Mouse (Mus musculus) CH12.LX (cell line): ENCODE measurements around the gene Prdx3. TPM values are rescaled to one million over a fixed set of nuclear protein-coding genes. Genes with fewer than 3 reads are reported as not detected.

Experiments used
- DNase-seq: peaks from one replicate; pipeline ENCODE4 v3.0.0-alpha.2; 2013; ENCODE audit errors: extremely low read depth
- H3K27ac ChIP-seq: 2 replicates; pipeline ENCODE4 v1.5.1; 2012; ENCODE audit warnings: low read depth, mild to moderate bottlenecking, control low read depth, moderate library complexity; ENCODE audit not compliant: insufficient read depth
- H3K27me3 ChIP-seq: replicated peaks from 2 replicates; pipeline ENCODE3; 2012; ENCODE audit warnings: inconsistent platforms
- H3K36me3 ChIP-seq, 2 experiments: replicated peaks in 1 of 2; 2 replicates each; pipeline versions ENCODE3 to v1.6.1; 2012; ENCODE audit warnings: inconsistent platforms in 1 of 2, low read length in 1 of 2, mild to moderate bottlenecking in 1 of 2, mixed read lengths in 1 of 2, moderate library complexity in 1 of 2; ENCODE audit not compliant: control insufficient read depth in 1 of 2, insufficient read depth in 1 of 2
- H3K4me1 ChIP-seq, 2 experiments: 2 replicates each; pipeline ENCODE4 v1.6.1; 2012; ENCODE audit warnings: inconsistent platforms in 1 of 2, moderate library complexity in 1 of 2; ENCODE audit not compliant: insufficient read depth in 2 of 2, control insufficient read depth in 1 of 2
- H3K4me2 ChIP-seq: 2 replicates; pipeline ENCODE4 v1.6.1; 2012; ENCODE audit warnings: low read depth, mild to moderate bottlenecking, control low read depth; ENCODE audit not compliant: poor library complexity, insufficient read depth, severe bottlenecking
- H3K4me3 ChIP-seq, 3 experiments: fragments of 150-350 bp in 1 of 3; sonication (generic) in 1 of 3; replicated peaks in 1 of 3; 2 replicates each; pipeline versions ENCODE3 to v1.5.1; 2011 to 2012; ENCODE audit warnings: low read depth in 2 of 3, low read length in 2 of 3, mild to moderate bottlenecking in 2 of 3, moderate library complexity in 2 of 3, control low read depth in 1 of 3, improper control_type of control experiment in 1 of 3, inconsistent platforms in 1 of 3, mixed read lengths in 1 of 3; ENCODE audit not compliant: poor library complexity in 1 of 3
- H3K79me2 ChIP-seq: replicated peaks from 2 replicates; pipeline ENCODE4 v1.6.1; 2012; ENCODE audit warnings: mild to moderate bottlenecking, moderate library complexity; ENCODE audit not compliant: control insufficient read depth, poor library complexity, insufficient read depth, severe bottlenecking; ENCODE audit errors: extremely low read depth
- H3K9ac ChIP-seq: 2 replicates; pipeline ENCODE4 v1.6.1; 2012; ENCODE audit warnings: low read depth, mild to moderate bottlenecking, control low read depth, moderate library complexity; ENCODE audit not compliant: insufficient read depth
- H3K9me3 ChIP-seq: replicated peaks from 2 replicates; pipeline ENCODE3; 2012; ENCODE audit warnings: low read length, inconsistent platforms, mixed read lengths
- CHD1 ChIP-seq: IDR thresholded peaks from 2 replicates; pipeline ENCODE4 v1.6.1; 2012; ENCODE audit warnings: low read depth, low read length, improper control_type of control experiment, inconsistent platforms
- CTCF ChIP-seq, 2 experiments: IDR thresholded peaks in 1 of 2; conservative IDR thresholded peaks in 1 of 2; 2 replicates each; pipeline ENCODE4 v1.5.1; 2011 to 2012; ENCODE audit warnings: low read depth in 2 of 2, low read length in 2 of 2, improper control_type of control experiment in 1 of 2, inconsistent platforms in 1 of 2, mild to moderate bottlenecking in 1 of 2, moderate library complexity in 1 of 2
- ELF1 ChIP-seq: IDR thresholded peaks from 2 replicates; pipeline ENCODE4 v1.6.1; 2014; ENCODE audit warnings: low read depth, mild to moderate bottlenecking, inconsistent platforms, low read length, improper control_type of control experiment
- JUN ChIP-seq: IDR thresholded peaks from 2 replicates; pipeline ENCODE4 v1.6.1; 2011; ENCODE audit warnings: low read depth, mild to moderate bottlenecking, low read length, improper control_type of control experiment, moderate library complexity; ENCODE audit not compliant: insufficient read depth
- JUND ChIP-seq: conservative IDR thresholded peaks from 2 replicates; pipeline ENCODE4 v1.6.1; 2011; ENCODE audit warnings: low read depth, low read length, improper control_type of control experiment
- KAT2A ChIP-seq: IDR thresholded peaks from 2 replicates; pipeline ENCODE4 v1.6.1; 2012; ENCODE audit warnings: low read length, improper control_type of control experiment, inconsistent platforms; ENCODE audit not compliant: insufficient replicate concordance
- MAFK ChIP-seq: IDR thresholded peaks from 2 replicates; pipeline ENCODE4 v1.6.1; 2011; ENCODE audit warnings: low read length, improper control_type of control experiment; ENCODE audit not compliant: insufficient replicate concordance
- MAX ChIP-seq: IDR thresholded peaks from 2 replicates; pipeline ENCODE4 v1.6.1; 2011; ENCODE audit warnings: low read length, improper control_type of control experiment
- MAZ ChIP-seq: IDR thresholded peaks from 2 replicates; pipeline ENCODE4 v1.6.1; 2012; ENCODE audit warnings: low read depth, mild to moderate bottlenecking, inconsistent platforms, low read length, improper control_type of control experiment, moderate library complexity
- MEF2A ChIP-seq: IDR thresholded peaks from 2 replicates; pipeline ENCODE4 v1.6.1; 2014; ENCODE audit warnings: low read depth, mild to moderate bottlenecking, inconsistent platforms, low read length, improper control_type of control experiment, borderline replicate concordance
- MXI1 ChIP-seq: IDR thresholded peaks from 2 replicates; pipeline ENCODE4 v1.6.1; 2011; ENCODE audit warnings: mild to moderate bottlenecking, low read depth, low read length, improper control_type of control experiment
- MYC ChIP-seq: IDR thresholded peaks from 2 replicates; pipeline ENCODE4 v1.6.1; 2011; ENCODE audit warnings: low read depth, mild to moderate bottlenecking, improper control_type of control experiment, low read length
- NELFE ChIP-seq: IDR thresholded peaks from 2 replicates; pipeline ENCODE4 v1.6.1; 2011; ENCODE audit warnings: low read depth, low read length, improper control_type of control experiment
- PAX5 ChIP-seq: IDR thresholded peaks from 2 replicates; pipeline ENCODE4 v1.6.1; 2012; ENCODE audit warnings: low read length, inconsistent platforms, mixed read lengths
- SIN3A ChIP-seq: IDR thresholded peaks from 2 replicates; pipeline ENCODE4 v1.6.1; 2012; ENCODE audit warnings: low read length, improper control_type of control experiment, inconsistent platforms
- SMC3 ChIP-seq: IDR thresholded peaks from 2 replicates; pipeline ENCODE4 v1.6.1; 2011; ENCODE audit warnings: low read depth, low read length, improper control_type of control experiment
- TCF12 ChIP-seq: IDR thresholded peaks from 2 replicates; pipeline ENCODE4 v1.6.1; 2014; ENCODE audit warnings: low read depth, mild to moderate bottlenecking, inconsistent platforms, low read length, improper control_type of control experiment
- UBTF ChIP-seq: IDR thresholded peaks from 2 replicates; pipeline ENCODE4 v1.6.1; 2012; ENCODE audit warnings: low read depth, mild to moderate bottlenecking, inconsistent platforms, low read length, improper control_type of control experiment, moderate library complexity
- USF1 ChIP-seq: IDR thresholded peaks from 2 replicates; pipeline ENCODE4 v1.6.1; 2014; ENCODE audit warnings: low read depth, mild to moderate bottlenecking, inconsistent platforms, low read length, improper control_type of control experiment
- USF2 ChIP-seq: conservative IDR thresholded peaks from 2 replicates; pipeline ENCODE4 v1.6.1; 2011; ENCODE audit warnings: low read depth, low read length, improper control_type of control experiment
- dilution Hi-C: fragments of 300-500 bp; cut with MboI; formaldehyde crosslinking; loops from 2 replicates; pipeline ENCODE4 v1.14.3; 2020; ENCODE audit warnings: low sequenced_read_pairs; ENCODE audit not compliant: extremely low pct_unique_long_range_greater_than_20kb, extremely low pct_ligation_motif_present
- in situ Hi-C: fragments of 300-500 bp; cut with MboI; formaldehyde crosslinking; loops from 3 replicates; pipeline ENCODE4 v1.14.3; 2019; ENCODE audit warnings: low sequenced_read_pairs, low pct_ligation_motif_present, low pct_unique_long_range_greater_than_20kb, mixed read lengths
- polyA plus RNA-seq: library from polyadenylated mRNA; unstranded; fragments of >175 nt; gene quantifications from 2 replicates; pipeline ENCODE4 v1.2.1, GENCODE M21; 2012; ENCODE audit warnings: low read depth; ENCODE audit not compliant: insufficient read length
- total RNA-seq, 2 experiments: library from RNA; depleted of rRNA; stranded (reverse); fragments of 300-350 nt in 1 of 2; fragments of >200 nt in 1 of 2; gene quantifications; 2 replicates each; pipeline ENCODE4 v1.2.3; 2012 to 2014

Prdx3 gene
- total and polyA plus RNA-seq, 3 experiments = 180 to 427 (median 246) TPM

- TF ChIP-seq MAX = no peak; the same call in 1 of the 2 replicates
- no peak for TF ChIP-seq ELF1
- TF ChIP-seq NELFE = no peak
- 0 out of 2 replicates have a peak, but pooled peaks have one; percentile 24 for TF ChIP-seq MYC
- no peak for TF ChIP-seq JUN
- no peak for TF ChIP-seq PAX5
- TF ChIP-seq UBTF = no peak
- no peak for TF ChIP-seq SMC3
- TF ChIP-seq USF1 = no peak
- no peak for TF ChIP-seq USF2
- TF ChIP-seq, all 38 proteins: peak for 8
These were observed 37.3 kb upstream of the Prdx3 start (continued) for GRCm38 (mm10) chr19:60911653-60912052.

DNA sequence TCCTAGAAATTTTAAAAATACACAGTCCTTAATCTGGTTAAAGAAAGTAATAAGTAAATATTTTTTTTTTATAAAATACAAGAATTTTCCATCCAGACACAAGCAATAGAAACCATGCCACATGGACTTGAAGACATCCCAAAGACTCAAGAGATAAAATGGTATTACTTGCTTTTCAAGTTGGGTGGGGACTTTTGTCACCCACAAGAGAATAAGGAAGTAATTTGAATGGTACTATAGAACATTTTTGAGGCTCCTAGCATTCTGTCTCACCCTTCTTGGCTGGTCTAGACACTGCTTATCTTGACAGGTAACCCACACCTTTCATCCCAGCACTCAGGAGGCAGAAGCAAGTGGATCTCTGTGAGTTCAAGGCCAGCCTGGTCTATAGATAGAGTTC, 35.9 kb upstream of the Prdx3 start:
- 0 out of 2 replicates have a peak overlapping the region, but pooled peaks have one; percentile 44 for H3K9ac ChIP-seq
- TF ChIP-seq MEF2A (no peak), MAZ (no peak), USF2 (no peak), MAFK (no peak), CHD1 (no peak), JUN (no peak), SMC3 (no peak), KAT2A (no peak), MXI1 (no peak), MYC (no peak), UBTF (no peak), SIN3A (no peak), CTCF (conservative IDR thresholded peaks at IDR 0.05 in 1 of 2, IDR thresholded peaks at IDR 0.05 in 1 of 2; ENCODE audit: low read depth in 2 of 2, low read length in 2 of 2) (no peak), JUND (no peak), TCF12 (no peak), NELFE (no peak)
- no peak overlapping the region for H3K4me3 ChIP-seq
- H3K27ac ChIP-seq = no peak overlapping the region; the same call in 1 of the 2 replicates
- H3K27me3 ChIP-seq = no peaks in the 10 kb centered on the region
- peak overlapping the region; percentile 66 for H3K4me2 ChIP-seq
- peaks cover 5% of the 10 kb centered on the region; the same call in 1 of the 2 replicates for H3K79me2 ChIP-seq
- no peaks in the 10 kb centered on the region for H3K9me3 ChIP-seq
- H3K36me3 ChIP-seq = peaks cover 0 to 4% of the 10 kb centered on the region in 2 experiments
- dilution Hi-C loops = no loop called here
- peaks cover 10 to 38% of the 10 kb centered on the region in 2 experiments for H3K4me1 ChIP-seq
- no peak for DNase-seq
- in situ Hi-C loops = no loop called here
